Mouse (Mus musculus): ENCODE results near the gene Col23a1. TPM values are rescaled to one million over a fixed set of nuclear protein-coding genes. Genes with fewer than 3 reads are reported as not detected.

Col23a1 gene
- polyA plus RNA-seq, 1 experiment from 2014 or later = 23.6 TPM

DNA sequence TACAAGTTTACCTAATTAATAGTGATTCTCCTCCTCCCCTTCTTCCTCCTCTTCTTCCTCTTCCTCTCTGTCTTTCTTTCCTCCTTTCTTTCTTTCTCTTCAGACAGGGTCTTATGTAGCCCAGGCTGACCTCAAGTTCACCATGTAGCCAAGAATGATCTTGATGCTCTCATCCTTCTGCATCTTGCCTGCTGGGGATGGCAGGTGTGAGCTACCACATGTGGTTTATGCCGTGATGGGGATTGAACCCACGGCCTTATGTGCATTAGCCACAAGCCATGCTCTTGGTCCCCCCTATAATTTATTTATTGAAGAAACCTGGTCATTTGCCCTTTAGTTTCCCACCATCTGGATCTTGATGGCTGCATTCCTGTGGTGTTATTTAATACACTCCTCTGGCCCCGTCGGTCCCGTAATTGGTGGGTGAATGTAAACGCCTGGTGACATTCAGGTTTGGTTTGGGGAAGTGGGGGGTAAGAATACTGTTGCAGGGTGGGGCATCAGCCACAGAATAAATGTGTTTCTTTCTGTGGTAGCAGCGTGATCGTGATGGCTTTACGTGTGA is 104.7 kb downstream of the Col23a1 start:
- ATAC-seq (ENCODE audit: low FRiP score, low read depth) = no peak
- no peaks in the 10 kb centered on the region for H3K27me3 ChIP-seq
- no peak overlapping the region for H3K9ac ChIP-seq
- WGBS = 12% methylated on average over 9 of the region's 9 CpGs
- no peak overlapping the region for H3K27ac ChIP-seq
- peaks cover 68% of the 10 kb centered on the region for H3K4me1 ChIP-seq
- no peaks in the 10 kb centered on the region for H3K36me3 ChIP-seq
- no peaks in the 10 kb centered on the region for H3K9me3 ChIP-seq
- H3K4me2 ChIP-seq (replicated peaks) = 0 out of 2 replicates have a peak overlapping the region, but pooled peaks have one; percentile 5
- H3K4me3 ChIP-seq = no peak overlapping the region

- Histone ChIP-seq H3K4me3 (no peak overlapping the region), H3K4me2 (replicated peaks) (no peak overlapping the region), H3K36me3 (no peaks in the 10 kb centered on the region), H3K9ac (no peak overlapping the region), H3K4me1 (peaks cover 47% of the 10 kb centered on the region), H3K27ac (no peak overlapping the region), H3K27me3 (no peaks in the 10 kb centered on the region), H3K9me3 (no peaks in the 10 kb centered on the region)
- 74% methylated on average over 2 of the region's 2 CpGs for WGBS
- ATAC-seq (ENCODE audit: low FRiP score, low read depth) = no peak
Measured at GRCm38 (mm10) chr11:51396451-51396850, 106.7 kb downstream of the Col23a1 start.

DNA sequence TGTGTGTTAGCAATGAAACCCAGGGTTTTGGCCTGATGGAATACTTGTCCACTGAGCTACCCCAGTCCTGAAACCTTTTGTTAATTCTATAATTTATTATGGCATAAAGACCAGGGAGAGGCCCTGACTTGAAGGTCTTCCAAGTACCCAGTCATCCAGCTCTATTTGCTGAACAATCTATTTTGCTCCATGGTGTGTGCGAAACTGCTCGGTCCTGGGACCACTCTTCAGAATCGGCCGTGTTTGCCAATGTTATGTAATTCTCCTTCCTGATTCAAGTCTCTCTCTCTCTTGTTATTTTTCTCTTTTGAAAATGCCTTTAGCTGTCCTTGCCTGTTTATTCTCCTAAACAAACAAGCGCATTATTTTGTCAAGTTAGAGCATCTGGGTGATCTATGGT is 108.4 kb downstream of the Col23a1 start:
- H3K9ac ChIP-seq = no peak overlapping the region
- no peaks in the 10 kb centered on the region for H3K36me3 ChIP-seq
- H3K4me2 ChIP-seq (replicated peaks) = no peak overlapping the region
- H3K4me3 ChIP-seq = no peak overlapping the region
- no peaks in the 10 kb centered on the region for H3K9me3 ChIP-seq
- H3K4me1 ChIP-seq = peaks cover 37% of the 10 kb centered on the region
- 0 out of 2 replicates have a peak, but pooled peaks cover 2% of the 10 kb centered on the region for H3K27me3 ChIP-seq
- H3K27ac ChIP-seq = no peak overlapping the region
- ATAC-seq (ENCODE audit: low FRiP score, low read depth) = no peak
- 85% methylated on average over 5 of the region's 5 CpGs for WGBS

DNA sequence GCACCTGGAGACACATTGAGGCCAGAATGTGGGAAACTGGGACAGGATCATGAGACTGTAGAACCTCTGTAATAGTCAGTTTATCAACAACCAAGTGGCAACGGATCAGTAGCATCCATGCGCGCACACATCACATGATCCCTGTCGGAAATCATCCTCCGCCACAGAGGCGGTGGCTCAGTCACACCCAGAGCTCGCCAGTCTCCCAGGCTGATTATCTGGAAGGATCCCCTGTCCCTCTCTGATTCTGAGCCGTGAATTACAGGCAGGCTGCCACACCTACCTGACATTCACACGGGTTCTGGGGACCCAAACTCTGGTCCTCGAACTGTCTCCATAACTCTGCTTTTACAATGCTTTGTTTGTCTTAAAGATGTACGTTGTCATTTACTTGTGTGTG is 110.6 kb downstream of the Col23a1 start:
- H3K4me2 ChIP-seq (replicated peaks) = no peak overlapping the region
- no peaks in the 10 kb centered on the region for H3K9me3 ChIP-seq

DNA sequence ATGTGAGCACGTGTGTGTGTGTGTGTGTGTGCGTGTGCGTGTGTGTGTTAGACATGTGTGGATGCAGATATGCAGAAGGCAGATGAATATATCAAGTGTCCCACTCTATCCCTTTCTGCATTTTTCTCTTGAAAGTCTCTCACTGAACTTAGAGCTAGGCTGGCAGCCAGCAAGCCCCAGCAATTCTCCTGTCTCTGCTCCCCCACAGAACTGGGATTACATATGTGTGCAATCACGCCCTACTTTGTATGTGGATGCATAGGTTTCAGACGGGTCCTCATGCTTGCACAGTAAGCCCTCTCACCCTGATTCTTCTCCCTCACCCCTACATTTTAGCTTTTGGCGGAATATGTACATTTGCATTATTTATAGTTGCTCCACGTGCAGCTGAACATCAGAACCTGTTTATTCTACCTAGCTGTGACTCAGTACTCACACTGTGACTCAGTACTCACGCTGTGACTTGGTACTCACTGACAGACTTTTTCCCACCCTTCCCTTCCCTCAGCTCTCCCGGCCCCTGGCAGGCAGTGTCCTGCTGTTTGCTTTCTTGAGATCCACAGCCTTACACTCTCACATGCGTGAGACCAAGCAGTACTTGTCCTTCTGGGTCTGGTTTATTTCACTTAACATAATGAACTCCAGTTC is 111.9 kb downstream of the Col23a1 start:
- H3K4me3 ChIP-seq = no peak overlapping the region
- 68% methylated on average over 10 of the region's 10 CpGs for WGBS
- no peaks in the 10 kb centered on the region for H3K36me3 ChIP-seq
- no peak for ATAC-seq (ENCODE audit: low FRiP score, low read depth)
- H3K9ac ChIP-seq = no peak overlapping the region
- H3K9me3 ChIP-seq = no peaks in the 10 kb centered on the region
- peaks cover 30% of the 10 kb centered on the region for H3K4me1 ChIP-seq
- peaks cover 6% of the 10 kb centered on the region; the same call in 1 of the 2 replicates for H3K27me3 ChIP-seq
- no peak overlapping the region for H3K4me2 ChIP-seq (replicated peaks)
- no peak overlapping the region for H3K27ac ChIP-seq

More for the DNA sequence above, 110.6 kb downstream of the Col23a1 start:
- H3K27me3 ChIP-seq = 0 out of 2 replicates have a peak, but pooled peaks cover 6% of the 10 kb centered on the region
- H3K9ac ChIP-seq = no peak overlapping the region
- peaks cover 23% of the 10 kb centered on the region for H3K4me1 ChIP-seq
- H3K36me3 ChIP-seq = no peaks in the 10 kb centered on the region
- 84% methylated on average over 11 of the region's 11 CpGs for WGBS
- H3K27ac ChIP-seq = no peak overlapping the region
- H3K4me3 ChIP-seq = no peak overlapping the region
- no peak for ATAC-seq (ENCODE audit: low FRiP score, low read depth)

DNA sequence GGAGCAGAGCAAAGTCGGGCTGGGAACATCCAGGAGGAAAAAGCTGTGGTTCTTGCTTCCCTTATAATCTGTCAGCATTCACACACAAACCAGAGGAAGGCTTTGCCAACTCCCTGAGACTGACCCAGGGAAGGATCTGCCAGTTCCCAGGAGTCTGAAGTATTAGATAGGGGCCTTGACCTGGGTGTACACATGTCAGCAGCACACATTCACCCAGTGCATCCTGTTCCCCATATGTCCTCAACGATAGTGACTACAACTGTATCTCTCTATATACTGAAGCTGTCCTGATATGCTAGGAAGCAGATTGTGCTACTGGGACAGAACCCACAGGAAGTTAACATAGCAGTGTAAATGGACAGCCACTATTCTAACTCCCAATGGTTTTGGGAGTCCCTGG is 114.2 kb downstream of the Col23a1 start:
- Histone ChIP-seq H3K27me3 (peaks cover 6% of the 10 kb centered on the region; the same call in 1 of the 2 replicates), H3K27ac (no peak overlapping the region), H3K36me3 (no peaks in the 10 kb centered on the region), H3K9ac (no peak overlapping the region), H3K4me3 (no peak overlapping the region), H3K4me2 (replicated peaks) (no peak overlapping the region), H3K9me3 (no peaks in the 10 kb centered on the region), H3K4me1 (peaks cover 21% of the 10 kb centered on the region)
- 77% methylated on average over 2 of the region's 2 CpGs for WGBS
- ATAC-seq (ENCODE audit: low FRiP score, low read depth) = no peak

- Histone ChIP-seq H3K27me3 (peaks cover 9% of the 10 kb centered on the region; the same call in 1 of the 2 replicates), H3K4me1 (peaks cover 25% of the 10 kb centered on the region), H3K4me2 (replicated peaks) (no peak overlapping the region), H3K36me3 (no peaks in the 10 kb centered on the region), H3K9me3 (no peaks in the 10 kb centered on the region), H3K4me3 (no peak overlapping the region), H3K27ac (no peak overlapping the region), H3K9ac (no peak overlapping the region)
- no peak for ATAC-seq (ENCODE audit: low FRiP score, low read depth)
- WGBS = 85% methylated on average over 5 of the region's 5 CpGs
Measured at GRCm38 (mm10) chr11:51404865-51405440, 115.2 kb downstream of the Col23a1 start.

GRCm38 (mm10) chr11:51406531-51406930 is 116.8 kb downstream of the Col23a1 start:
- Histone ChIP-seq H3K9ac (no peak overlapping the region), H3K4me1 (peaks cover 37% of the 10 kb centered on the region), H3K9me3 (no peaks in the 10 kb centered on the region), H3K27me3 (peaks cover 9% of the 10 kb centered on the region; the same call in 1 of the 2 replicates), H3K4me3 (no peak overlapping the region), H3K27ac (no peak overlapping the region), H3K36me3 (no peaks in the 10 kb centered on the region), H3K4me2 (replicated peaks) (no peak overlapping the region)
- no peak for ATAC-seq (ENCODE audit: low FRiP score, low read depth)
- 46% methylated on average over 8 of the region's 8 CpGs for WGBS

DNA sequence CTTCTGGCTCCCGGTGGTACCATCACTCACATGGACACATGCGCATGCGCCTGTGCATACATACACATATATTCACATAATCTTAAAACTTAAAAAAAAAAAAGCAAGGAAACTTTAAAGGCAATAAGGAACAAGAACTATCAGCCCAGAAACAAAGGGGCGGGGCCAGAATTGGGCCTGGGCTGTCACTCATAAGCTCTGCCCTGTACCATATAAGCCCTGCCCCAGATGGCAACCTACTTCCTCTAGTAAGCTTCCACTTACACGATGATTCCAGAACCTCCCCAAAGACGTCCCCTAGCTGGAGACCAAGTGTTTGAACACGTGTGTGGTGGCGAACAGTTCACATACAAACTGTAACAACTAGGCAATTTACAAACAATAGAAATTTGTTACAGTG is 117.6 kb downstream of the Col23a1 start:
- Histone ChIP-seq H3K9me3 (no peaks in the 10 kb centered on the region), H3K4me1 (peaks cover 40% of the 10 kb centered on the region), H3K4me3 (no peak overlapping the region), H3K9ac (no peak overlapping the region), H3K36me3 (no peaks in the 10 kb centered on the region), H3K27ac (no peak overlapping the region), H3K4me2 (replicated peaks) (no peak overlapping the region), H3K27me3 (peaks cover 9% of the 10 kb centered on the region; the same call in 1 of the 2 replicates)
- no peak for ATAC-seq (ENCODE audit: low FRiP score, low read depth)
- 81% methylated on average over 8 of the region's 8 CpGs for WGBS

GRCm38 (mm10) chr11:51410771-51411170 is 121.1 kb downstream of the Col23a1 start:
- 14% methylated on average over 12 of the region's 12 CpGs for WGBS
- Histone ChIP-seq H3K4me2 (replicated peaks) (peak overlapping the region; percentile 30; the same call in 1 of the 2 replicates), H3K9ac (no peak overlapping the region), H3K9me3 (no peaks in the 10 kb centered on the region), H3K4me3 (no peak overlapping the region), H3K27ac (peak overlapping the region; percentile 48; the same call in 1 of the 2 replicates), H3K36me3 (no peaks in the 10 kb centered on the region), H3K4me1 (peaks cover 48% of the 10 kb centered on the region), H3K27me3 (peaks cover 12% of the 10 kb centered on the region; the same call in 1 of the 2 replicates)
- ATAC-seq (ENCODE audit: low FRiP score, low read depth) = peak; percentile 80; the same call in 1 of the 2 replicates

GRCm38 (mm10) chr11:51414520-51414919 is 124.8 kb downstream of the Col23a1 start:
- H3K9me3 ChIP-seq = no peaks in the 10 kb centered on the region
- 80% methylated on average over 7 of the region's 7 CpGs for WGBS
- H3K27ac ChIP-seq = no peak overlapping the region
- ATAC-seq (ENCODE audit: low FRiP score, low read depth) = no peak
- H3K4me2 ChIP-seq (replicated peaks) = no peak overlapping the region
- no peak overlapping the region for H3K4me3 ChIP-seq
- peaks cover 10% of the 10 kb centered on the region; the same call in 1 of the 2 replicates for H3K27me3 ChIP-seq
- no peak overlapping the region for H3K9ac ChIP-seq
- no peaks in the 10 kb centered on the region for H3K36me3 ChIP-seq
- peaks cover 57% of the 10 kb centered on the region for H3K4me1 ChIP-seq

DNA sequence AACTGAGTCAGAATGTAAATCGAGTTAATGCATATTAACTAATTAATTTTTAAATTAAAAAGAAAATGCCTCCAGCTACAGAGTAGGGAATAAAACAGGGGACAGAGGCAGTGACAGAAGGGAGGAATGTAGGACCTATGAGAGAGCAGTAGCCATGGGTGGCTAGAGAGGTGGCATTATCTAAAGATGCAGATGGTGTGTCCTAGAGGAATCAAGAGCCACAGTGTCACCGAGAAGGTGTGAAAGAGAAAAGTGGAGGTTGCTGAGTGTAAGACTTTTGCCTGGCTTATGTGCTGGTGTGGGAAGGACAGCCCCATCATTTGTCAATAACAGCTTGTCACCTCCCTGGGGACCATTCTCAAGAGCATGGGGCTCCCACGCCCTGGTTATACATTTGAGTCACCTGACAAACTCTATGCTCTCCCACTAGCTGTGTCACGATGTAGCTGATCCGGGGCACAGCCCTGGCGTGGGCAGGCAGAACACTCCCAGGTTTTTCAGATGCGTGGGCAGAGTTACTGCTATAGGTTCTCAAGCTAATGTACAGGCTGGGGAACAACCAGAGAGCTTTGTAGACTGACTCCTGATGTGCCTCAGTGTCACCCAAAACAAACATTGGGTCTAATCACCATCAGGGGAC is 125.4 kb downstream of the Col23a1 start:
- no peak for ATAC-seq (ENCODE audit: low FRiP score, low read depth)
- H3K27me3 ChIP-seq = peaks cover 10% of the 10 kb centered on the region; the same call in 1 of the 2 replicates
- H3K9ac ChIP-seq = no peak overlapping the region
- no peak overlapping the region for H3K4me2 ChIP-seq (replicated peaks)
- no peaks in the 10 kb centered on the region for H3K36me3 ChIP-seq
- no peaks in the 10 kb centered on the region for H3K9me3 ChIP-seq
- H3K4me3 ChIP-seq = no peak overlapping the region
- H3K4me1 ChIP-seq = peaks cover 57% of the 10 kb centered on the region
- no peak overlapping the region for H3K27ac ChIP-seq
- WGBS = 75% methylated on average over 7 of the region's 7 CpGs
